Mouse (Mus musculus): ENCODE measurements around the gene Baiap2l1.

Baiap2l1 gene

DNA sequence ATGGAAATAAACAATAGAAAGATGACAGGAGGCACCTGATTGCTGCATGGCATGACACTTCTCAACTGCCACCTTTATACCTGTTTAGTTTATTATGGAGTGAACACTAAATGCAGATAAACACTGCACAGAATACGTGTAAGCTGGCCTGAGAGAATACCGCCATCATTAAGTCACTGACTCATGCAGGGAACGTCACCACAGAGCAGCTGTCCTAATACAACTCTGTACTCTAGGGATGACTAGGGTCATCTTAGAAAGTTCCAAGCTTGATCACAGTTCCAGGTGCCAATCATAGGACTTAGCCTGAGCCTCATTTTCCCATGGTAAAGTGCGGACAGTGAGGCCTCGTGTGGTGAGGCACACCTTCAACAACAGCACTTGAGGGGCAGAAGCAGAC is 73.3 kb downstream of the Baiap2l1 start:
- DNase-seq (ENCODE audit: low spot score) = no peak

DNA sequence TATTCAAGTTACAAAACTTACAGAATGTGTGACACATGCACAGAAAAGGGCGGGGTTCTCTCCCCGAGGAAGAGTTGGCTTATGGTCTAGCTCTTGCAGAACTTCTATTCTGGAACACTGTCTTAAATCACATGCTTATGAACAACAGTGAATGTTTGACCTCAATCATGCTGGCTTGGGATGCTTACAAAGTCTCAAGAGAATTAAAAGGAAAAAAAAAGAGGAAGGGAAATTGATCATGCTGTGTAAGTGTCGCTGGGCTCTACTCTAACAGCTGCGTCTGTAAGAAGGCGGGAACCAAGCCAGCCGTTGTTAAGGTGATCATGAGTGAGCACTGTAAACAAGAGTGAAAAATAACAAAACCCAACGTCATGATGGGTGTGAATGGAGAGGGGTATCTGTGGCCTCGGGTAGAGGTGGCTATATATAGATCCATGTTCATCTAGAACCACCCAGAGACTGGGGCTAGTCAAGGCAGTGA is 74.3 kb downstream of the Baiap2l1 start:
- DNase-seq (ENCODE audit: low spot score) = no peak

DNA sequence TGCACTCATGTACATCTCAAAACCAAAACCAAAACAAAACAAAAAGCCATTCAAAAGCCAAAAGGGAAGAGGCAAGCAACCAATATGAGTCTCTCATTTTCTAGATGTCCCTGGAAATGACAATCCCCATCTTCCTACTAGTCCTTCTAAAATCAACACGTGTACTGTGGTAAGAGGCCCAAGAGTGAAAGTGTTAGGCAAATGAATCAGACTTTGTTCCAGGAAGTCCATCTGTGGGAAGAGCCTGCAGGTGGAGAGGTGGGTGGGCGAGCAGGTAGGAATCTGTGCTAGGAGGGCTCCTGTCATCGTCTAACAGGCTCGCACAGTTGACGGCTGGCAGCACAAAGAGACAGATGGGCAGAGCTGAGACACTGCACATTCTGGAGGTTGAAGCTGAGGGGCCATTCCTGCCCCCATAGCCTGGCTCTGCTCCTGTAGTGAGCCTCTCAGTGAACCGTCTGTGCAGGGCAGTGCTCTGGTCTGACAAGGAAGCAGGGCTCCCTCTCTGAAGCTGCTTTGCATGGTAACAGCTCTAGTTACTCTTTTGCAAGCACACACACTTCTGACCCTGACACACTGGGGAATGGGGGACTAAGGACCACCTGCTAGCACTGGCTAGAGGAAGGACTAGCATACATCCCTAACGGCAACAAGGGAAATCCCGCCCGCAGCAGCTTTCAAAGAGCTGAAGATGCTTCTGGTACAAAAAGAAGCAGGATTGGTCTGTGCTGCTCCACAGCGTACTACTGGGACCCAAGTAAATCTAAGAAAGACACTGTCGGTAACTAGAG is 75.2 kb downstream of the Baiap2l1 start:
- DNase-seq (ENCODE audit: low spot score) = no peak

DNA sequence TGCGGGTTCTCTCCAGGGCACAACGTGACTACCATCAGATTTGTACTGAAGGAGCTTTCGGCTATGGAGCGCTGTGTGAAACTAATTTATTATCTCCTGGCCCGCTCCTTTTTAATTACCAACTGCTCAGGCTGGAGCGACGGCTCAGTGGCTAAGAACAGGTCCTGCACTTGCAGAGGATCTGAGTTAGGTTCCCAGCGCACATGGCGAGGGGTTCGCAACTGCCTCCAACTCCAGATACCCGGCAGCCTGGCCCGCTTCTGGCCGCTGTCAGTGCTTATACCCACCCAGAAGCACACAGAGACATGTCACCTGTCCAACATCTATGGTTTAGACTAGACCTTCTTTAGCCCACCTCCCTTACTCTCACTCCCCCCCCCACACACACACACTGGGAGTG is 78.0 kb downstream of the Baiap2l1 start:
- DNase-seq (ENCODE audit: low spot score) = no peak

DNA sequence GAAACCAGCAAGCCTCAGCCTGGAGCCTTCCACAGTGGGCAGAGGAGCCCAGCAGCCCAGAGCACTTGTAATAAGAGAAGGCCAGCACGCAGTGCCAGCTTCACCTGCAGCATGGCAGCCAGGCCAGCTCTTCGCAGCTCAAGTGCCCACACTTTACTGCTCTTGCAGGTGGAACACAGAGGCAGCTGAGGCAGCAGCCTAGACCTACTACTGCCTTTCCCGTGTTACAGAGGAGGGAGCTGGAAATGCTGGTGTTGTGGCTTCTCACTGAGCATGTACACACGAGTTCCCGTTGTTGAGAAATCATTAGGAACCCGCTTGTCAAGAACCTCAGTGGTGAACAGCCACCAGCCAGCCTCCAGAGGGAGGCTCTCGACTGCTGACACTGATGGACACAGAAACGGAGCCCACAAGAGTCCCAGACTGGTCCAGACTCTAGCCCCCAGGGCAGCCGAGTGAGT is 78.8 kb downstream of the Baiap2l1 start:
- DNase-seq (ENCODE audit: low spot score) = no peak

DNA sequence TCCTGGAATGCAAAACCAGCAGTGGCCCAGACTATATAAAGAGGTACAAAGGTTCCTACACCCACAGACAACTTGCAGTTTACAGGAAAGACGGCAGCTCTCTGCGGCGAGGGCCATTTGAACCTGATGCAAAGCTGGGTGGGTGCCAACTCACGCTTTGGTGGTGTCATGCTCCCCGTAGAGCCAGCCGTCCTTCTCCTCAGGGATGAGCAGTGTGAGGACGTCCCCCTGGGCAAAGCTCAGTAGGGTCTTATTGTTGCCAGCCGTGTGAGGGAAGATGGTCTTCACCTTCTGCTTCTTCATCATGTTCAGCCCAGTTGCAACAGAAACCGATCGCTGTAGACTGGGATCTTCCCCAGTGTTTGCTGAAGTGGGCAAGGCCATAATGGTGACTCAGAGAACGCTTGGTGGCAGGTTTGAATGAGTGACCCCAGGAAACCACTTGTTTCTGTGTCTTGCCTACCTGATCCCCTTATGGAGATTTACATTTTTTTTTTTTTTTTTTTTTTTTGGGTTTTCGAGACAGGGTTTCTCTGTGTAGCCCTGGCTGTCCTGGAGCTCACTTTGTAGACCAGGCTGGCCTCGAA is 79.4 kb downstream of the Baiap2l1 start:
- no peak for DNase-seq (ENCODE audit: low spot score)

DNA sequence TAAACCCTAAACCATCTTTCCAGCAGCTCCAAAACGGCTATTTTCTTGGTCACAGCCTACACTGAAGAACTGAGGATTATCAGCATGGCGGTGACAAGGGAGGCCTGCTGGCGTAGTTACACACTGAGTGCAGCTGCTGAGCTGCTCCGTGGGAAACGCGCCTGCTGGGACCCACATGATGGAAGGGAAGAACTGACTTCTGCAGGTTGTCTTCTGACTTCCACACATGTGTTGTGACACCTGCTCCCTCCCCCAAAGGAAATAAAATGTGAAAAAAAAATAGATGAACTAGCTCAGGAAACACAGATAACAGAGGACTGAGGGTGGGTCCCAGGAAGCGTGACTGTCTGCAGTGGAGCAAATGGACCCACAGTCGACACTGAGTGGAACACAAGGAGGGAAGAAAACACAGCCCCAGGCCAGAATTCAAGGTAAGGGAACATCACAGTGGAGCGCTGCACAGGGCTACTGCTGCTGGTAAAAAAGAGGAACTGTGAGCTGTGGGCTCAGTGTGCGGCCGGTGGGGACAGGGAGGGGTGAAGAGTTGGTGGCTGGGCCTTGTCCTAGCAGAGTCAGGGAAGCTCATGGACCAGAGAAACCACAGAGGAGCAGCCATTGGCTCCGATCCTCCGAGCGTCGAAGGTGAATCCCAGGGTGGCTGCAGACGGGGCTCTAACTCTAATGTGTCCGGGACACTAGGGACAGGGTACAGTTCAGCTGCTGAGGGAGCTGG is 80.8 kb downstream of the Baiap2l1 start:
- no peak for DNase-seq (ENCODE audit: low spot score)

DNA sequence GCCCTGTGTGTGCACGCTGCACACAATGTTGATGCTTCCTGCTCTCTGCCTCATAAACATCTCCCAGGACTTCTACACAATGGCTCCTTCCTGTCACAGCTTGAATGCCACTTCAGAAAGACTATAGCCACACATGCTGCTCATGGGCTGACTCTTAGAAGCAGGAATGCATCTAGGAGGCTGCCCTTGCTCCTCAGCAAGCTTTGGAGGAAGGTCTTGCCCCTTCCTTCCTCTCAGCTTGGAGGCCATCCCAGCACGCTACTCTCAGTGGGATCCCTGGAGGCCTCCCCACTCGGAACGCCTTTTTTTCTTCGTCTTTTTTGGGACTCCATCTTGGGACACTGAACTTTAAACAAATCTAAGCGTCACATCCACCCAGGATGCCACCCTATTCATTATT is 83.0 kb downstream of the Baiap2l1 start:
- DNase-seq (ENCODE audit: low spot score) = no peak

DNA sequence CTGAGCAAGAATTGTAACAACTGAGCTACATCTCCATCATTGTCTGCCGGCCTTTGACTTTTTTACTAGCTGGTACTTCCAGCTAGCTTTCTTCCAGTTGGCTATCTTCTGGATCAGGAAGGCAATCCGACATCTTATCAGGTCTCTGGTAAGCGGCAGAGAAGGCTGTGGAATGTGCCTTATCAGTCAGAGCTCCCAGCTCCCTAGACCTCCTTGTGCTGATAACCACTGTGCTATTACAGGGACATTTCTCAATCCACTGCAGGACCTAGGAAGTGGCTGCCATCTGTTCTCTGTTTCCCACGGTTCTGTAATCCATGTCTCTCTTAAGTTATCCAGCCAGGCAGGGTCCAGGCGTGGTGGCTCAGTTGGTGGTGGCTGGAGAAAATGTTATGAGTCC is 86.1 kb downstream of the Baiap2l1 start:
- no peak for DNase-seq (ENCODE audit: low spot score)

DNA sequence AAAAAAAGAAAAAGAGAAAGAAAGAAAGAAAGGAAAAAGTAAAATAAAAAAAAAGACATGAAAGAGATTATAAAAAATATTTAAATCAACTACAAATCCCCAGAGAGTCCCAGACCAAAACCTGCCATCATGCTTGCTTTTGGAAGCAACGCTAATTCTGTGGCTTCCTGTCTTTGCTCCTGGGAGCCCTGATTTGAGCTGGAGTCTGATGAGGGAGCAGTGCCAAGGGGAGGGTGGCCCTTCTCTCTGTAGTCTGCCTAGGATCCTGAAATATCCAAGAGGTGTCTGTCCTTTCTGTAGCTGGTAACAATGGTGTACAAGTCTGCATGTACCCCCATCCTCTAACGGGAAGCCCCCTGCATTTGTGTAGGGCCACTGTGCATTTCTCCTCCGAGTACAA is 86.8 kb downstream of the Baiap2l1 start:
- no peak for DNase-seq (ENCODE audit: low spot score)

DNA sequence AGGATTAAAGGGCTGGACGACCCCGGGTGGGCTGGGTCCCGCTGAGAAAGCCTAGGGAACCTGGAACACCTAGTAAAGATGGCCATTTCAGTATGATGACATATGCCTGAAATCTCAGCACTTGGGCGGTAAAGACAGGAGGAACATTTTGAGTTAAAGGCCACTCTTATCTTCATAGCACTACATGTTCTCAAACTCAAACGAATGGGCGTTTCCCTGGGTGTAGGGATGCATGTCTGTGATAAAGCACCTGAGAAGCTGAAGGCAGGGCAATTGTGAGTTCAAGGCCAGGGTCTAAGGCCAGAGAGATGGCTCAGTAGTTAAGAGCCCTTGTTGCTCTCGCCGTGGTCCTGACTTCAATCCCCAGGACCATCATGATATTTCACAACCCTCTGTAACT is 87.5 kb downstream of the Baiap2l1 start:
- DNase-seq (ENCODE audit: low spot score) = no peak

DNA sequence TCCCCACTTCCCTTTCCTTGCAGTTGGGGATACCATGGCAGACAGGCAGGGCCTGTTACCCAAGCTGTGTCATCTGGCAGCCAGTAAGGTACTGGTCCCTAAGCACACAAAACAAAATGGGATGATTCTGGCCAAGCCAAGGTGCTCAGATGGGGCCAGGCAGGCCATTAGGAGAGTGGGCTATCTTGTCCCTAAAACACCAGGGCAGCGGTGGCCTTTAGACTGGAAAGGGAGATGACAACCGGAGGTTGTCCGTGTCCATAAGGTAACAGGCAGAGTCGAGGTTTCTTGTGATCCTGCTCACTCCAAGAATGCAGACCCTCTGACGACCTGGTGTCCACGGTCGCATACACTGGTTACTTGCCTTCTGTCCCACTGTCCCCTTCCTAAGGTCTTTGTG is 88.0 kb downstream of the Baiap2l1 start:
- no peak for DNase-seq (ENCODE audit: low spot score)

DNA sequence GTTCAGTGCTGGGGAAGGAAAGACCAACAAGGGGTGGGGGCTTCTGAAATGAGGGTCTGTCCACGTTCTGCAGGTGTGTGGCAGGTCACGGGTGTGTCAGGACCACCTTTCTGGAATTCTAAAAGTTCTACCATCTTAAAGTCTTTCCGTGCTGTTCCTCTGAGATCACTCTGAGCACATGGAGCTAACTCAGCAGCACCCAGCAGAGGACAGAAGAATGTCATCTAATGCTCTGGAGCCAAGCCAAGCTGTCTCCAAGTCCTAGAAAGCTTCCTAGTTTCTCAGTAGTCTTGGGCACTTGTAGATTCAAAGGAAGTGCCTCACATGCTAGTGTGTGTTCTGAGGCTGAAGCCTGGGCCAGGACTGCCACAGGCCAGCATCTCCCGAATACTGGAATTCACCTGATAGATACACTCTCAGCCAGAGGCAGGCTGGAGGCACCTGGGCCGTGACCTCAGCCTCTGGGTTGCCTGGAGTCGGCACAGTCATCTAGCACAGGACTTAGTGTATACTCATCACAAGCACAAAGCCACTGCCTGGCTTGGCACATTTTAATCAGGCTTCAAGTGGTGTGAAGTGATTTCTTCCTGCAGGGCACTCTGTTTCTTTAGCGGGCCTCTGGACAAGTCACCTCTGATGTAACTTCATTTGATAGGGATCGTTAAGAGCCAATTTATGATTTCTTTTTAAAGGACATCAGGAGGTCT is 90.2 kb downstream of the Baiap2l1 start:
- no peak for DNase-seq (ENCODE audit: low spot score)

DNA sequence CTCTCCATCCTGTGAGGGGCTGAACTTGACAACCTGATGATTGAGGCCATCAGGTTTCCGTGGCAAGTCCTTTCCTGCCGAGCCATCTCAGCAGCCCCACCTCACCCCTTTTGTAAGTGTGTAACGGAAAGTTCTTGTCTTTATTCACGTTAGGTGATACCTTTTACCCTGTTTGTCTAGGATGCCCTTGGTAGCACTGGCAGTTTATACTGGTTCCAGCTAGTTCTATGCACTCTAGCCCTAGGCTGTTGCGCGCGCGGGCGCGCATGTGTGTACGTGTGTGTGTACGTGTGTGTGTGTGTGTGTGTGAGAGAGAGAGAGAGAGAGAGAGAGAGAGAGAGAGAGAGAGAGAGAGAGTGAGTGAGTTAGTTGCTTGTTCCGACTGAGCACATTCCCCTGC is 94.4 kb downstream of the Baiap2l1 start:
- no peak for DNase-seq (ENCODE audit: low spot score)

DNA sequence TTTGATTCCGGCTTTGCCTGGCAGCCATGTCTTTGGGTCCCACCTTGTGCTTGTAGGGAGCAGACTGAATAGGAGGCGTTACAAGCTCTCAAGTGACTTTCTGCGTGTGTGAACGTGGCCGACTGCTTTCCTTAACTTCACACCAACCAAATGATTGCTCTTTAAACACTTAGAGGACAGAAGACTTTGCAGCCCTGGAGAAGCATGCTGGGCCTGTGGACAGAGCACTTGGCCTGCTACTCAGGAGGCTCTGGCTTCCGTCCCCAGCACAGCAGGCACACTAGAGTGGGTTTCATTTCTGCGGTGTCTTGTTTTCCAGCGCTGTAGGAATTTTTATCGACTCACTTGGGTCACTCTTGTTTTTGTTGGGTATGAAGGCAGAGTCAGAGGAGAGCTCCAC is 94.8 kb downstream of the Baiap2l1 start:
- no peak for DNase-seq (ENCODE audit: low spot score)

DNA sequence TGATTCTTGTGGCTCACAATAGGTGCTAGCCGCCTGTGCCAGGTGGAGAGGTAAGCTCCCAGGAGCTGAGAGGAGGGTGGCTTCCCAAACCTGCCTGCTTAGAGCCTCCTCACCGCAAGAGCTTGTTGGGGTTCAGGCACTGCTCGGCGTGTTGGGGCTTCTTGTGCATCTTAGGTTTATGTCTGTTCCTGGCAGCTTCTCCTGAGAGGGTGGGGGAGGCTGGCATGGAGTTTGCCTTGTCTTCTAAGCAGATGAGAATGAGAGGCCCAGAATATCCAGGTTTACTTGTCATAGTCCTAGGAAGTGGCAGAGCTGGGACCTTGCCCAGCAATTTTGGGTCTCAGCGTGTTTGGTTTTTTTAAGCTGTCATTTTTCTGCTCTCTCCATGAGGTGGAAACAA is 96.1 kb downstream of the Baiap2l1 start:
- no peak for DNase-seq (ENCODE audit: low spot score)

DNA sequence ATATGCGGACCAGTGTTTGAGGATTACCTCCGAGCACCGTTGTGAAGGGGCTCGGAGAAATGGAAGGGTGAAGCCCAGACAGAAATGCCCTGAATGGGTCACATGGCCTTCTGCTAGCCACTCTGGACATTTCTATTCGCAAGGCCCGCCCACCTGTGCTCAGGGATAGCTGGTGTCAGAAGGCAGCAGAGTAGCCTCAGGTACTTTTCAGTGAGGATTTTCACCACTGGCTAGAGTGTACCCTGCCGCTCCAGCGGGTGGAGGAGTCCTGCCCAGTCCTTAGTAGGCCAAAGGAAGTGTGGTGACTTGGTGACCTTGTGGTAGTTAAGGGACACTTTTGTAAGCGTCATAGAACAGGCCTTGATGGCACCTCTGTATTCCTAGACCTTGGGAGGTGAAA is 96.6 kb downstream of the Baiap2l1 start:
- DNase-seq (ENCODE audit: low spot score) = no peak

DNA sequence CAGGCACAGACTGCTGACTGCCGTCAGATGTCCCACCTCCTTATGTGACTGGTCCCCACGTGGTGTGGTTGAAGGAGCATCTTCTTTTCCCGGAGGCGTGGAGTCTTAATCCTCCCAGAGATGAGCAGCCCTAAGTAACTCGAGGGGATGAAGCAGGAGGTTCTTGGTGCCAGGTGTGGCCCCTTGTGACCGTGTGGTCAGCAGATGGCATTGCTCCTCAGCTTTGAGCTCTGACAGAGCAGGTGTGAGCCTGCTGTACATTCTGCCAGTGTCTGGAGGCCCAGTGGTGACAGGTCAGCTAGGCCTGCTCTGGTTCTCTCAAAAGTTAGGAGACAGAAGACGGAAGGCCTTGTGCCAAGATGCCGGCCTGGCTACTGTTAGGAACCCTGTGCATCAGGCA is 97.4 kb downstream of the Baiap2l1 start:
- DNase-seq (ENCODE audit: low spot score) = no peak

DNA sequence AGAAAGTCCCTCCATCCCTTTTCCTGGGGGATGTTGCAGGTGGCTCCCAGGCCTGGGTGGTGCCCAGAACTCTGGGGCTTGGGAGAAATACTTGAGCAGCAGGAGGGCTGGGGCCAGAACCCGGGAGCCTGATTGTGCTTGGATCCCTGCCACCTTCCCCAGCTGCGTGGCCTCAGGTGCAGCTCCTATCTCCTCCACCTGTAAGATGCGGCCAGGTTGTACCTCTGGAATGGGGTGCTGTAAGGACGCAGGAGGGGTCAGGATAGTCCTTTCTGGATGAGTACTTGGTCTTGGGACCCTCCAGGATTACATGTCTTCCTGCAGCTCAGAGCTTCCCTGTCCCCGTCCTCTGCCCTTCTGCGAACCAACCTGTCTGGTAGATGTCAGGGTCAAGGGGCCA is 98.7 kb downstream of the Baiap2l1 start:
- DNase-seq (ENCODE audit: low spot score) = no peak

DNA sequence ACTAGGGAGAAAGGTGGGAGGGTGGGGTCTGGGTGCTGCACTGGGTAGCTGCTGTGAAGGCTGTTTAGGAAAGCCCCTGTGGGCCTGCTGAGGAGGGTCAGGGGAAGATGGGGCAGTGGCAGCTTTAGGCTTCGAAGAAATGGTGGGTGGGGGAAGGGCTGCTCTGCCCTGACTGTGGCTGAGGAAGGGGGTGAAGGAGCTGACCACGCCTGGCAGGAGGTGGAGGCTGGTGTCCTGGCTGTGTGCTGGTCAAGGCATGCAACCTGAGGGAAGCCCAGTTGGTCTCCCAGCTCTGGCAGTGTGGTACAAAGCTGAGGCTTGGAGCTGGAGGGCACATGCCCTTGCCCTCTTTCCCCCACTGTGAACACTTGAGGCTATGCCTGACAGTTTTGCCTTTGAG is 99.2 kb downstream of the Baiap2l1 start:
- no peak for DNase-seq (ENCODE audit: low spot score)

DNA sequence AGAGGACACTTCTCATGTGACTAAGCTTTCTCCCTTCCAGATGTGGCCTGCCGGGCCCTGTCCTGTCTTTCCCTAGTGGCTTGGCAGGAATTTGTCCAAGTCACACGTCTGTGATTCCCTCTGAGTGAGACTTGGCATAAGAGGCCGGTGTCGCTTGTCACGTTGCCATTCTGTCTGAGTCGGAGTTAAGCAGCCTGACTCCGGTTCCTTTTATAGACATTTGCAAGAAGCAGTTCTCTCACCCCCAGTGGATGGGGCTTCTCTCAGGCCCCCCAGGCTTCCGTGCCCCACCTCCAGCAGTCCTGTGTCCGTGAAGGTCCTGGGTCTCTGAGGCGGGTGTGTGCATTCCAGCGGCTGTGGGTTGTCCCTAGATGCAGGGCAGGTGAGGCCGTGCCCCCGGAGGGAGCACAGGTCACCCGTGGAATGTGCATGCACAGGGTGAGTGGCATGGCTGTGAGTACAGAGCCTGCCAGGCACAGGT is 99.7 kb downstream of the Baiap2l1 start:
- no peak for DNase-seq (ENCODE audit: low spot score)

DNA sequence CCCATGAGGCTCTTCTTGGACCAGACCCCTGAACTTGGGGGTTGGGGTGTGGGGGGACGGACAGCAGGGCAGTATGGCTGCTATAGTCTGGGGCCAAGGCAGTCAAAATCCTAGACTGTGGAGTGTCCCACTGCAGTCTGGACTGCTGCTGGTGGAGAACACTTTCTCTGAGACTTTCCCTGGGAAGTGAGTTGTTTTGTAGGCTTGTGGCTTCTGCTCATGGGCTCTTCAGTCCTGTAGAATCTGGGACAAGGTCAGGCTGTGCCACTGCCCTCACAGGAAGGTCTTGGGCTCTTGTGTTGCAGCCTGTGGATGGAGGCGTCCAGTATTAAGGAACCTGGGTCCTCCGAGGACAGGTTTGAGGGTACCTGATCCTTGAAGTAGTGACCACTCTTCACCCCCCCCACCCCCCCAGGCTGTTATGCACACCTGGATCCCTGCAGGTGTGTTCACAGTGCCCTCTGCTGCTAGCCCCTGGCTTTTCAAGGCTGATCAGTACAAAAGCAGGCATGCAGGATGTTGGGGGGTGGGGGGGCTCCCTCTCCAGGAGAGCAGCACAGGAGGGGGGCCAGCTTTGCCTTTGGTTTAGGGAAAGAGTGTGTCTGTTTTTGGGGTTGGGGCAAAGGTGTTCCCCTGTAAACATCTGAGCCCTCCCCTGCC is 100.3 kb downstream of the Baiap2l1 start:
- no peak for DNase-seq (ENCODE audit: low spot score)

All from urinary bladder, postnatal 10 days (tissue).